Mouse (Mus musculus): ENCODE measurements around the gene Glrx5. TPM values are rescaled to one million over a fixed set of nuclear protein-coding genes. Genes with fewer than 3 reads are reported as not detected.

Gene Glrx5
- total RNA-seq (2021) (10 to 100 TPM; 86.5 to 94.7 TPM), polyA plus RNA-seq (2012; rRNA removed) (103 and 104 TPM in 2 replicates)
- long read RNA-seq, transcript Glrx5-201 (2 exons, 2,925 nt): major isoform, 165 of 249 reads
- long read RNA-seq, partial matches to known transcripts: 79 of 249 reads
- long read RNA-seq, other reads (novel, unspliced or antisense): 5 of 249 reads

- no peak for TF ChIP-seq CTCF (IDR thresholded peaks at IDR 0.05)
- peak; percentile 0; the same call in 1 of the 2 replicates for TF ChIP-seq EP300 (IDR thresholded peaks at IDR 0.05; ENCODE audit: insufficient read depth, low read depth, low read length)
- TF ChIP-seq POLR2A (IDR thresholded peaks at IDR 0.05; ENCODE audit: insufficient read depth, low read depth, low read length): peak; percentile 87
- intact Hi-C loops (cut with DNase I): loop anchor here (5.0 kb wide), 1 partner anchor 280 kb away; the partner anchor contains the start of gene Dicer1
- Histone ChIP-seq H3K27ac (peak within 1 kb of the TSS; percentile 83), H3K4me1 (ENCODE audit: control insufficient read depth, insufficient read depth, low read length) (peaks cover 7% of the 10 kb centered on the region), H3K9ac (ENCODE audit: low read depth, low read length) (peak within 1 kb of the TSS; percentile 89), H3K36me3 (ENCODE audit: control insufficient read depth, insufficient read depth, low read length) (no peaks in the 10 kb centered on the region), H3K4me3 (peak within 1 kb of the TSS; percentile 93), H3K27me3 (ENCODE audit: control insufficient read depth, insufficient read depth, low read length) (no peaks in the 10 kb centered on the region), H3K79me2 (replicated peaks; ENCODE audit: control insufficient read depth, insufficient read depth, low read length) (no peaks in the 10 kb centered on the region; the same call in 1 of the 2 replicates)
- WGBS: 0% methylated on average over 72 of the region's 72 CpGs
- peak; percentile 97 to 100 for DNase-seq
Measured at GRCm38 (mm10) chr12:105032147-105032831, at the start of gene Glrx5. TSS of gene Glrx5 (plus strand) at chr12:105032688.

GRCm38 (mm10) chr12:104983476-104983875 is 49.0 kb upstream of the Glrx5 start:
- no peak for TF ChIP-seq EP300 (IDR thresholded peaks at IDR 0.05; ENCODE audit: insufficient read depth, low read depth, low read length)
- intact Hi-C loops (cut with DNase I): no loop called here
- peaks cover 10% of the 10 kb centered on the region for H3K4me1 ChIP-seq (ENCODE audit: control insufficient read depth, insufficient read depth, low read length)

GRCm38 (mm10) chr12:104985088-104985487 is 47.4 kb upstream of the Glrx5 start:
- H3K9ac ChIP-seq (ENCODE audit: low read depth, low read length): no peak overlapping the region
- WGBS: 78% methylated on average over 5 of the region's 5 CpGs
- TF ChIP-seq EP300 (IDR thresholded peaks at IDR 0.05; ENCODE audit: insufficient read depth, low read depth, low read length) (no peak), POLR2A (IDR thresholded peaks at IDR 0.05; ENCODE audit: insufficient read depth, low read depth, low read length) (no peak), CTCF (IDR thresholded peaks at IDR 0.05) (peak; percentile 58)
- H3K27me3 ChIP-seq (ENCODE audit: control insufficient read depth, insufficient read depth, low read length): no peaks in the 10 kb centered on the region
- no peak for DNase-seq
- H3K36me3 ChIP-seq (ENCODE audit: control insufficient read depth, insufficient read depth, low read length): no peaks in the 10 kb centered on the region
- no peaks in the 10 kb centered on the region for H3K79me2 ChIP-seq (replicated peaks; ENCODE audit: control insufficient read depth, insufficient read depth, low read length)
- intact Hi-C loops (cut with DNase I): no loop called here
- peaks cover 8% of the 10 kb centered on the region for H3K4me1 ChIP-seq (ENCODE audit: control insufficient read depth, insufficient read depth, low read length)
- H3K27ac ChIP-seq: no peak overlapping the region
- no peak overlapping the region for H3K4me3 ChIP-seq

More at GRCm38 (mm10) chr12:104983476-104983875, 49.0 kb upstream of the Glrx5 start:
- no peaks in the 10 kb centered on the region for H3K36me3 ChIP-seq (ENCODE audit: control insufficient read depth, insufficient read depth, low read length)
- DNase-seq: peak in 1 of 2 experiments; percentile 66
- no peak overlapping the region for H3K4me3 ChIP-seq
- no peaks in the 10 kb centered on the region for H3K27me3 ChIP-seq (ENCODE audit: control insufficient read depth, insufficient read depth, low read length)
- no peaks in the 10 kb centered on the region for H3K79me2 ChIP-seq (replicated peaks; ENCODE audit: control insufficient read depth, insufficient read depth, low read length)
- H3K27ac ChIP-seq: peak overlapping the region; percentile 58
- WGBS: 50% methylated on average over 7 of the region's 7 CpGs
- no peak overlapping the region for H3K9ac ChIP-seq (ENCODE audit: low read depth, low read length)

GRCm38 (mm10) chr12:104986001-104986400 is 46.5 kb upstream of the Glrx5 start:
- Histone ChIP-seq H3K4me3 (no peak overlapping the region), H3K9ac (ENCODE audit: low read depth, low read length) (no peak overlapping the region), H3K4me1 (ENCODE audit: control insufficient read depth, insufficient read depth, low read length) (peaks cover 11% of the 10 kb centered on the region), H3K36me3 (ENCODE audit: control insufficient read depth, insufficient read depth, low read length) (no peaks in the 10 kb centered on the region), H3K27ac (no peak overlapping the region), H3K27me3 (ENCODE audit: control insufficient read depth, insufficient read depth, low read length) (no peaks in the 10 kb centered on the region), H3K79me2 (replicated peaks; ENCODE audit: control insufficient read depth, insufficient read depth, low read length) (no peaks in the 10 kb centered on the region)
- 71% methylated on average over 2 of the region's 2 CpGs for WGBS
- no peak for TF ChIP-seq POLR2A (IDR thresholded peaks at IDR 0.05; ENCODE audit: insufficient read depth, low read depth, low read length)
- no peak for TF ChIP-seq EP300 (IDR thresholded peaks at IDR 0.05; ENCODE audit: insufficient read depth, low read depth, low read length)
- no peak for TF ChIP-seq CTCF (IDR thresholded peaks at IDR 0.05)
- intact Hi-C loops (cut with DNase I): no loop called here
- DNase-seq: no peak

- H3K9ac ChIP-seq (ENCODE audit: low read depth, low read length): no peak overlapping the region
- H3K27me3 ChIP-seq (ENCODE audit: control insufficient read depth, insufficient read depth, low read length): no peaks in the 10 kb centered on the region
- H3K4me3 ChIP-seq: no peak overlapping the region
- no peak overlapping the region for H3K27ac ChIP-seq
- no peaks in the 10 kb centered on the region for H3K79me2 ChIP-seq (replicated peaks; ENCODE audit: control insufficient read depth, insufficient read depth, low read length)
- TF ChIP-seq POLR2A (IDR thresholded peaks at IDR 0.05; ENCODE audit: insufficient read depth, low read depth, low read length) (no peak), EP300 (IDR thresholded peaks at IDR 0.05; ENCODE audit: insufficient read depth, low read depth, low read length) (no peak), CTCF (IDR thresholded peaks at IDR 0.05) (no peak)
- whole genome bisulfite sequencing: 90% methylated on average over 9 of the region's 9 CpGs
- no peak for DNase-seq
- intact Hi-C loops (cut with DNase I): no loop called here
- H3K36me3 ChIP-seq (ENCODE audit: control insufficient read depth, insufficient read depth, low read length): no peaks in the 10 kb centered on the region
- H3K4me1 ChIP-seq (ENCODE audit: control insufficient read depth, insufficient read depth, low read length): peaks cover 14% of the 10 kb centered on the region
Measured at GRCm38 (mm10) chr12:104986781-104987180, 45.7 kb upstream of the Glrx5 start.

- TF ChIP-seq CTCF (IDR thresholded peaks at IDR 0.05) (no peak), EP300 (IDR thresholded peaks at IDR 0.05; ENCODE audit: insufficient read depth, low read depth, low read length) (no peak), POLR2A (IDR thresholded peaks at IDR 0.05; ENCODE audit: insufficient read depth, low read depth, low read length) (no peak)
- WGBS: 90% methylated on average over 7 of the region's 7 CpGs
- no peaks in the 10 kb centered on the region for H3K79me2 ChIP-seq (replicated peaks; ENCODE audit: control insufficient read depth, insufficient read depth, low read length)
- DNase-seq: no peak
- H3K36me3 ChIP-seq (ENCODE audit: control insufficient read depth, insufficient read depth, low read length): no peaks in the 10 kb centered on the region
- H3K27ac ChIP-seq: no peak overlapping the region
- H3K27me3 ChIP-seq (ENCODE audit: control insufficient read depth, insufficient read depth, low read length): no peaks in the 10 kb centered on the region
- intact Hi-C loops (cut with DNase I): no loop called here
- no peak overlapping the region for H3K9ac ChIP-seq (ENCODE audit: low read depth, low read length)
- H3K4me1 ChIP-seq (ENCODE audit: control insufficient read depth, insufficient read depth, low read length): peaks cover 24% of the 10 kb centered on the region
- H3K4me3 ChIP-seq: no peak overlapping the region
Measured at GRCm38 (mm10) chr12:104987936-104988335, 44.6 kb upstream of the Glrx5 start.

Data from heart, adult 2 months (tissue).